Mouse (Mus musculus): ENCODE data around the gene Crybb1. TPM values are rescaled to one million over a fixed set of nuclear protein-coding genes. Genes with fewer than 3 reads are reported as not detected.

Crybb1 gene
- total RNA-seq, 2 experiments from 2014 or later = 0.35 to 0.81 TPM

DNA sequence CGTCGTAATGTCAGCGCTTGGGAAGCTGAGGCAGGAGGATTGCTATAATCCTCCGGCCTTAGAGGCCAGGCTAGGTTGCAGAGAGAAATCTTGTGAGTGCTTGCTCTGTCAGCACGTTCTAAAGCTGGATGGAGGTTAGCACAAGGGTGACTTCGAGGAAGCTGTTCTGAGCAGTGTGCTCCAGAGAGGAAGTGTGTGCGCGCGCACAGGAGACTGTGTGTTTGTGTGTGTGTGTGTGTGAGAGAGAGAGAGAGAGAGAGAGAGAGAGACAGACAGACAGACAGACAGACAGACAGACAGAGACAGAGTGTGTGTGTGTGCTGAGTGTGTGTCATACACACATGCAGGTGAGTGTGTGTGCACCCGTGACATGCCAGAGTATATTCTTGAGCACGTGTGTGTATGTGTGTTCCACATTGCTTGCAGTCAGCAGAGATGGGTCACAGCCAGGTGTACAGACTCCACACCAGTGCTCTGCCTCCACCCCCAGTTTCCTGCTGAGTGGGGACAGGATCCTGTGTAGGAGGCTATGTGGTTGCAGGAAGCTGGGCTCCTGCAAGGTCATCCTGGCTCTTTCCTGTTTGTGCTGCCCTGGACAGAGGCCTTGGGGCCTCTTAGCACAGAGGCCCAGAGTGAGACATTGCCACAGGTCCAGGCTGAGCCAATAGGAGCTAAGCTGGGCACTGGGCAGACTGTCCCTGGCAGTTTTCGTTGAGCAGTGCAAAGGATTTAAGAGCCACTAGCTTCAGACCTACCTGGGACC lies 42.8 kb downstream of the Crybb1 start:
- intact Hi-C loops (cut with DNase I) = loop anchor here (2.0 kb wide), 1 partner anchor 22 kb away; the partner anchor contains the start of gene Tpst2

DNA sequence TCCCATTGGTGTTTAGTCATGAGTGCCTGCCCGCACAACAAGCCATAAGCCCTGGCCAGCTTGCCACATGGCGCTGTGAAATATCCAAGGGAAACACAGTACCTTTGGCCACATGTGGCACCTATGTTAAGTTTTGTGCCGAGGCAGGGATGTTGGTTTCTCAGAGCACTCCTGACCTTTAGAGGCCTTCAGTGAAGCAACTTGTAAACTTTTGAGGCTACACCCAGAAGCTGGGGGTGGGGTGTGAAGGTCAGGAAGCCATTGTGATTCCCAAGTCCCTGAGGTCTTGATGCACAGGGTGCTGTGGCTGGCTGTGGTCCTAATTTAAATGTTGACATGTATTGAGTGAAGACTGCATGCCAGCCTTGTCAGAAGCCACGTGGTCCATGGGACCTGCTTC lies 43.8 kb downstream of the Crybb1 start:
- intact Hi-C loops (cut with DNase I) = loop anchor here (2.0 kb wide), 1 partner anchor 23 kb away; the partner anchor contains the start of gene Tpst2
- no peak for DNase-seq

More for the DNA sequence above, 42.8 kb downstream of the Crybb1 start:
- DNase-seq = peak; percentile 57 to 62

DNA sequence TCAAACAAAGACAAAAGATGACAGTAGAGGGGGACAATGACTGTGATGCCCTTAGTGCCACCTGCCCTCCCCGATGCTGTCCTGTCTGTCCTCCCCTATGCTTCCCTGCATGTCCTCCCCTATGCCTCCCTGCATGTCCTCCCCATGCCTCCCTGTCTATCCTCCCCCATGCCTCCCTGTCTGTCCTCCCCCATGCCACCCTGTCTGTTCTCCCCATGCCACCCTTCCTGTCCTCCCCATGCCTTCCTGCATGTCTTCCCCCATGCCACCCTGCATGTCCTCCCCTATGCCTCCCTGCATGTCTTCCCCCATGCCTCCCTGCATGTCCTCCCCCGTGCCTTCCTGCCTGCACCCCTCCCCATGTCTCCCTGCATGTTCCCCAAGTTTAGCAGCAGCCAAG lies 44.5 kb downstream of the Crybb1 start:
- DNase-seq = no peak
- intact Hi-C loops (cut with DNase I) = loop anchor here (2.0 kb wide), 1 partner anchor 17 kb away; no protein-coding TSS in a partner anchor

DNA sequence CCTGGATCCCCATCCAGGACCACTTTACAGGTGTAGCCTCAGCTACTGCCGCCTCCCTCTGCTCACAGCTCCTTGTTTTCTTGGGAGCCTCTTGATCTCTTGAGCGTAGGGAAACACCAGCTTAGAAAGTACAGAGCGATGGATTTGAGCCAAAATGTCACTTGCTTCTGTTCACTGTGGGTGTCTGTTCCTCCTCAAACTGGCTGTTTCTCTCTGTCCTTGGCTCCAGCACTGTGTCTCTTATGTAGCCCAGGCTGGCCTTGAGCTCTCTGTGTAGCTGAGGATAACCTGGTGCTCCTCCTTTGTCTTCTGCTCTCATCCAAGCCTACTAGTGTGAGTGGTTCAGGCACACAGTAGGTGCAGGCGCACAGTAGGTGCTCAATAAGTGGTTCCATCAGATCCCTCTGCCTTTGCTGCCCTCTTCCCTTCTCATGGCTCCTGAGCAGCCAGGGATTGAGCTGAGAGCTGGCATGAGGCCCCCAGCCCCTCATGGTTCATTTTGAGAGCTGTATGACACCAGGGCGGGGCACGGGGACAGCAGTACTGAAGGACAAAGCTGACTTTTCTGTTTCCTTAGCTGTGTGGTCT lies 45.2 kb downstream of the Crybb1 start:
- DNase-seq = no peak
- intact Hi-C loops (cut with DNase I) = loop anchor here (2.0 kb wide), 1 partner anchor 16 kb away; no protein-coding TSS in a partner anchor

DNA sequence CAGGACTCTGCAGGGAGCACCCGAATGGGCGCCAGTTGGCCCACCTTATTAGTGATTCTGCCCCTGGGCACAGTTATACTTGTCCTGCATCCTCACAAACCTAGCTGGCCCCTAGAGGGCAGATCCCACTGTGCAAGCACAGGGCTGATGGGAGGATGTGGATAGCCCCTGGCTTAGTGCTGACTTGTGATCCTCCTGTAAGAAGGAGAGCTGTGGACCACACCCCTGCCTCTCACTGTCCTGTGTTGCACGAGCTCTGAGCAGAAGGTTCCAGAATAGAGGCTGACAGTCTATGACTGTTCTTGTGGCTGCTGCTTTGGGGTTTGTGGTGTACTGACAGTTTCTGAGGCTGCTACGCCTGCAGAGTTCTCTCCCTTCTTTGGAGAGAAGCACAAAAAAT lies 46.1 kb downstream of the Crybb1 start:
- intact Hi-C loops (cut with DNase I) = loop anchor here (2.0 kb wide), 1 partner anchor 15 kb away; no protein-coding TSS in a partner anchor
- no peak for DNase-seq

DNA sequence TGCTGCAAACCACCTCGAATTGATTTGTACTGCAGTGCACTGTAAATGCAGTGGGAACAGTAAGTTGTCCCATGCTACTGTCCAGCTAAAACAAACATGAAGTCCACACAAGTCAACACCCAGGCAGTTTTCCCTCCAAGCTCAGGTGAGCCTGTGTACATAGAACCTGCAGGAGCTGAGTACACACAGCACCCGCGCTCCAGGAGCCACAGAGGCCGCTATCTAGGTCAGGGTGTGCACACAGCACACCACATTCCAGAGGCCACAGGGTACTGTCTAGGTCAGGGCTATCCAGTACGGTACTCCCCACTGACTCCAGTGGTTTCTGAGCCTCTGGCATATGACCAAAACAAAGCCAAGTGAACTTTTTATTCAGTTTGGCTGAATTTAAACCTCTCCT lies 46.7 kb downstream of the Crybb1 start:
- no peak for DNase-seq
- intact Hi-C loops (cut with DNase I) = no loop called here

DNA sequence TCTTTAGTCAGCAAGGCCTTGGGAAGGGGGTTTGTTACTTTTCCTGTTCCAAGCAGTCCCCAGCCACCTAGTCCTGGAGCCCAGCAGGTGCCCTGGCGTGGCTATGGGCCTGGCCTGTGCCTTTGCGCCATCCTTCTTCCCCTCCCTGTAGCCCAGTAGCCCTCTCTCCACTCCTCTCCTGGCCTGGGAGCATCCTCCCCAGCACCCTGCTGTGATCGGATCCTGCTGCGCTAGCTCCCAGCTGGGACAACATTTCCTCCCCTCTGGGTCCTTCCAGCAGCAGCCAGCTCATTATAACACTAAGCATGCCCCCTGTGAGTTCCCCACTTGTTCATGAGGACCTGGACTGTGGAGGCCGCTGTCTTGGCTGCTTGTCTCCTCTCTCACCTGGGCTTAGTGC lies 50.2 kb downstream of the Crybb1 start:
- intact Hi-C loops (cut with DNase I) = no loop called here
- no peak for DNase-seq

DNA sequence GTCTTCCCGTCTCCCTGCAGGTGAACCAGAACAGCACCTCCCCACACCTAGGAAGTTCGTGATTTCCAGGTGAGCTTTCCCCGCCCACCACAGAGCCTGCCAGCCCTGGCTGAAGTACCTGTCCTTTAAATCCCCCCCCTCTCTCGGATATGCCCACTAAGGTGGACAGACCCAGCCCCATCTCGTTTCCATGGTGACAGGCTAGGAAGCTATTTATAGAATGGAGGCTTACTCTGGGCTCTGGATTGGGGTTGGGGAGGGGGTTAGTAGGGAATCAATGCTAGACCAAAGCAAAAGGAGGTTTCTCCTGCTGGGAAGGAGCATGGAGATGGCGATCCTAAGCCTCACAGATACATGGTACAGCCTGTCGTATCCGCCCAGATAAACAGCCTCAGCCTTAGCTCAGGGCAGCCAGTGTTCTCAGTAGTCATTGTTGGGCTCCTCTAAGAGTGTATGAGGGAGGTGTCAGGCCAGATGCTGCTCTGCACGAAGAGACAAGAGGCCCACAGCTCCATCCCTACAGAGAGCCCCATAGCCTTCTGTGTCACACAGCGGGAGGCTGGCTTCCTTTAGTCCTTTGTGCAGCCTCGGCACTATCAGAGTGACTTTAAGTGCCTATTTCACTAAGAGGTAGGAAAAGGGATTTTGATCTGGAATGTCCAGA lies 57.7 kb downstream of the Crybb1 start:
- no peak for DNase-seq
- intact Hi-C loops (cut with DNase I) = no loop called here

DNA sequence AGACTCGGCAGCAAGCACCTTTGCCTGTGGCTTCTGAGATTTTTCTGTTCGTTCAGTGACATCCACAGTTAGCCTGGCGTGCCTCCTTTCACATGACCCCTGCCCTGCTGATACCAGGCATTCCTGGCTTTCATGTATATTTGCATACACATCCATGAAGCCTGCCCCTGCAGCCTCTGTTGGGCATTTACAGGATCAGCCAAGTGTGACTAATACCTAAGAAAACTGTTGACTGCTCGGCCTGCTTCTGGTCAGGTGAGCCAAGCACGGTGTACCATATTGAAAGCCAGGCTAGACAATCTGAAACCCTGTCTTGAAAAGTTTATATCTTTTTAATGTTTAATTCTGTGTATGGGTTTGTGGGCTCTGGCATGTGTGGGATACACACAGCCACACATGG lies 60.9 kb downstream of the Crybb1 start:
- intact Hi-C loops (cut with DNase I) = loop anchor here (2.0 kb wide), 1 partner anchor 16 kb away; no protein-coding TSS in a partner anchor
- DNase-seq = no peak

DNA sequence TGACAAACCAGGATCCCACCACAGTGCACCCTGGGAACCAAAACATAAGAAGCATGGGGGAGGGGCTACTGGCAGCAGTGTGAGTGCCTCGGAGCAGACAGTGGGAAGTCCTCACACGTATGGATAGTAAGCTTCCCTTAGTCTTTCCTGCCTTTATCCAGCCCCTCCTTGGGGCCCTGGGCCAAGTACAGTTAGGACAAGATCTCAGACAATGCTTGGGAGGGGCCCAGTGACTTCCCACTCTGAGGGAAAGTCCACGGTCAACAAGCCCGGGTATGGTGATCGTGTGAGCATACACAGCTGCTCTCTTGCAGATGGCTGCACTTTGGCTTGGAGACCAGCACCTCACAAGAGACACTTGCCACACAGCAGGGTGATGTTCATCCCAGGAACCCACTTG lies 61.7 kb downstream of the Crybb1 start:
- peak; percentile 57 to 61 for DNase-seq
- intact Hi-C loops (cut with DNase I) = loop anchor here (2.0 kb wide), 1 partner anchor 17 kb away; no protein-coding TSS in a partner anchor

Other genes with a start within 250 kb of the Crybb1 start
- gene Cryba4, start 3.3 kb upstream of the Crybb1 start, total RNA-seq (2021) = 1 to 10 TPM; 3.1 to 3.2 TPM
- gene Tpst2, start 20.9 kb downstream of the Crybb1 start, total RNA-seq (2021) = 10 to 100 TPM; 48.3 to 61.0 TPM
- 10 to 100 TPM; 19.2 to 22.0 TPM for gene Tfip11, start 70.5 kb downstream of the Crybb1 start, total RNA-seq (2021)
- 10 to 100 TPM; 10.2 to 12.5 TPM for gene Srrd, start 87.2 kb downstream of the Crybb1 start, total RNA-seq (2021)
- 10 to 100 TPM; 11.5 to 12.8 TPM for gene Hps4, start 87.3 kb downstream of the Crybb1 start, total RNA-seq (2021)
- under 1 TPM; 0.10 to 0.19 TPM for gene Gm6583, start 100.2 kb downstream of the Crybb1 start, total RNA-seq (2021)
- gene Asphd2, start 139.1 kb downstream of the Crybb1 start, total RNA-seq (2021) = 1 to 10 TPM in 1 of 2 experiments, under 1 TPM in 1; 0.57 to 1.1 TPM
- gene Gm6588, start 193.6 kb downstream of the Crybb1 start, total RNA-seq (2021) = not detected